Mouse (Mus musculus) ovary, postnatal 10 days (tissue): ENCODE results near the gene Mesd.

Experiments
- DNase-seq: peaks from one replicate; pipeline ENCODE4 v3.0.0; 2022; ENCODE audit warnings: low spot score

Mesd gene

GRCm38 (mm10) chr7:83884021-83884658, at the start of gene Mesd, which contains the start of gene Tlnrd1:
Mesd (plus strand) TSS chr7:83884466.
Tlnrd1 (minus strand) TSS chr7:83884305.
- DNase-seq = peak; percentile 74

- no peak for DNase-seq
Measured at GRCm38 (mm10) chr7:83838525-83839224, 45.6 kb upstream of the Mesd start.

GRCm38 (mm10) chr7:83840076-83840475, 44.2 kb upstream of the Mesd start:
- no peak for DNase-seq

- DNase-seq = no peak
Measured at GRCm38 (mm10) chr7:83842486-83843259, 41.6 kb upstream of the Mesd start.

- no peak for DNase-seq
Measured at GRCm38 (mm10) chr7:83844807-83845206, 39.5 kb upstream of the Mesd start.

GRCm38 (mm10) chr7:83847187-83848075, 36.8 kb upstream of the Mesd start:
- no peak for DNase-seq

GRCm38 (mm10) chr7:83851569-83852380, 32.5 kb upstream of the Mesd start:
- DNase-seq = no peak

- no peak for DNase-seq
Measured at GRCm38 (mm10) chr7:83852381-83853380, 31.6 kb upstream of the Mesd start.

- no peak for DNase-seq
Measured at GRCm38 (mm10) chr7:83855203-83855602, 29.1 kb upstream of the Mesd start.

- no peak for DNase-seq
Measured at GRCm38 (mm10) chr7:83856353-83857207, 27.7 kb upstream of the Mesd start.

GRCm38 (mm10) chr7:83857208-83857488, 27.1 kb upstream of the Mesd start:
- no peak for DNase-seq

- no peak for DNase-seq
Measured at GRCm38 (mm10) chr7:83857921-83858320, 26.3 kb upstream of the Mesd start.

GRCm38 (mm10) chr7:83859378-83860083, 24.7 kb upstream of the Mesd start:
- DNase-seq = no peak

GRCm38 (mm10) chr7:83863554-83863953, 20.7 kb upstream of the Mesd start:
- no peak for DNase-seq

GRCm38 (mm10) chr7:83868200-83868599, 16.1 kb upstream of the Mesd start:
- DNase-seq = no peak

GRCm38 (mm10) chr7:83869839-83870543, 14.3 kb upstream of the Mesd start:
- no peak for DNase-seq

GRCm38 (mm10) chr7:83877088-83877487, 7.2 kb upstream of the Mesd start:
- DNase-seq = no peak
